Mouse (Mus musculus) liver, postnatal 0 days (tissue): ENCODE results near the gene Tmem132c.

Experiments used
- CTCF ChIP-seq: sonication (generic); IDR thresholded peaks from 2 replicates; pipeline ENCODE4 v1.5.1; 2016; ENCODE audit warnings: antibody characterized with exemption, low read depth
- EP300 ChIP-seq: IDR thresholded peaks from 2 replicates; pipeline ENCODE4 v1.6.1; 2016; ENCODE audit warnings: antibody characterized with exemption, low read depth, mild to moderate bottlenecking

DNA sequence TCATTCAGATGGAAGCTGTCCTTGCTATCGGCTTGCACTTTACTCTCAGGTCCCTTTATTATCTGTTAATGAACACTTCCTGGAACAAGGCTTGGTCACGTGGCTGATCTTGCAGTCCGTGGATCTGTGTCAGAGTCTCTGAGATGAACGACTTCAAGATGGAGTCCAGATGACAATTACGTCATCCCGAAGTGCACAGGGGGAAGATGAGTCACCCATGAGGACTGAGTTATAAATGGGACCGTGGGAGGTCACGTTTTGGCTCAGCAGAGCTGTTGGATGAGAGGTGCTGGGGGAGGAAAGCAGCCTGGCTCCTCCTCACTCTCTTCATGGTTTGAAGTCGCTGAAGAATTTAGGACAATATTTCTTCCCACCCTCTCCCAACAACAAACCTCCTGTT is 132.6 kb downstream of the Tmem132c start:
- TF ChIP-seq CTCF = no peak
- no peak for TF ChIP-seq EP300
